Mouse (Mus musculus) gastrocnemius, postnatal 4 days (tissue): Measurements from ENCODE around the gene Ppp1r10. TPM values are rescaled to one million over a fixed set of nuclear protein-coding genes. Genes with fewer than 3 reads are reported as not detected.

ENCODE experiments used
- DNase-seq, 2 experiments: peaks; one replicate each; pipeline ENCODE4 v3.0.0; 2021 to 2022; ENCODE audit warnings: low spot score in 2 of 2, mixed read lengths in 2 of 2
- total RNA-seq, 2 experiments: library from RNA; stranded (reverse); gene quantifications; 2 replicates each; pipeline ENCODE4 v1.2.3; 2021

The Ppp1r10 gene
- total RNA-seq, 2 experiments from 2014 or later: 44.6 to 52.8 TPM

GRCm38 (mm10) chr17:35897644-35898573, 18.3 kb upstream of the Ppp1r10 start:
- DNase-seq: no peak

DNA sequence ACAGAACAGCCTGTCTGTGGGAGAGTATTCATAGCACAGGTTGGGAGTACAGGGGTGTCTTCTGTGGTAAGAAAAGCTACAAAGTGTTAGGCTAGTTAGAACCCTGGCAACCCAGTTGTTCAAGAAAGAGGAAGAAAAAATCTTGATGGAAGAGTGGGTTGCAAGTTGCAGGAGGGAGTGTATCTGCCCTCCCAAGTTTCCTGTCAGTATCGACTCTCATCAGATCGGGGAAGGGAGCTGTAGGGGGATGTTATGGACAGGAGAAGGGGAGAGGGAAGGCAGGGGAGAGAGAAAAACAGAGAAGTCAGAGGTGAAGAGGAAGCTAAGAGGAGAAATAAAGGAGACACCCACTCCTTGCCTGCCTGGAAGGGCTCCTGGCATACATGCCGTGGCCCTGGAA, 15.6 kb upstream of the Ppp1r10 start:
- DNase-seq: no peak

DNA sequence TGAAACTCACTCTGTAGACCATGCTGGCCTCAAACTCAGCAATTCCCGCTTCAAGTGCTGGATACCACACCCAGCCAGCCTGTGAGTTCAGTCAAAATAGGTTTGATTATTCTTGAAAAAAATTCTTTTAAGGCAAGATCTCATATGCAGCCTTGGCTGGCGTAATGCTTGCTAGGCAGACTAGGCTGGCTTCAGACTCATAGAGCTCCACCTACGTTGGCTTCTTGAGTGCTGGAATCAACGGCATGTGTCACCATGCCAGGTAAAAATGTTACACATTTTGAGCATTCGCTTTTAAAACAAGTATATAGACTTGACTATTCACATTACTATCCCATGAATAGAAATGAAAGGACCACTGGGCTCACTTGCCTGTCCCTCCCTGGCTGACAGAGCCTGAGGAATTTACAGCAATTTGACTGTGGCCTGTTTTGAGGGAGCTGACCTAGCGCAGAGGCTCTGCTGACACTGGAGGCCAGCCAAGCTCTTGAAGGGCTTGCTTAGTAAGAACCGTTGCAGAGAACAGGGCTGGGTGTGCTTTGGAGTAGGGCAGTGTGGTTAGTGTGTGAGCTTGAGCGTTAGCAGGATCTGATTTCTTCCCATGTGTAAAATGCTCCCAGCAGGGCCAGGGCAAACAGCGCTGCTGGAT, 12.8 kb upstream of the Ppp1r10 start:
- DNase-seq: no peak

DNA sequence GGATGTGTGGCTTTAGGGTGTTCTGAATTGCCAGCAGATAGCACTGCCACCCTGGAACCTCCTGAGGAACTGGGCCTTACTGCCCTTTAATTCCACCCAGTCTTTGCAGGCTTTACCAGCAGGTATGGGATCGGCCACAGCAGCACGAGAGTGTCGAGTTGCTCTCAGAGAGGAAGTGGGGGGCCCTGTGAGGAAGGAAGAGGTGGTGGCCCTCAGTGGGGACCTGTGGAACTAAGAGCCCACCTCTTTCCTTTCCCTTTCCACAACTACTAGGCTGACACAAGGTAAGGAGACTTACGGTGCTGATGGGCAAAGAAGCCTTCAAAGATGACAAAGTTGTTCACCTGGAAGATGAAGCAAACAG, 12.3 kb upstream of the Ppp1r10 start:
- no peak for DNase-seq

GRCm38 (mm10) chr17:35905587-35905986, 10.6 kb upstream of the Ppp1r10 start:
- DNase-seq: no peak

- no peak for DNase-seq
Observed at GRCm38 (mm10) chr17:35907609-35908008, 8.6 kb upstream of the Ppp1r10 start.

DNA sequence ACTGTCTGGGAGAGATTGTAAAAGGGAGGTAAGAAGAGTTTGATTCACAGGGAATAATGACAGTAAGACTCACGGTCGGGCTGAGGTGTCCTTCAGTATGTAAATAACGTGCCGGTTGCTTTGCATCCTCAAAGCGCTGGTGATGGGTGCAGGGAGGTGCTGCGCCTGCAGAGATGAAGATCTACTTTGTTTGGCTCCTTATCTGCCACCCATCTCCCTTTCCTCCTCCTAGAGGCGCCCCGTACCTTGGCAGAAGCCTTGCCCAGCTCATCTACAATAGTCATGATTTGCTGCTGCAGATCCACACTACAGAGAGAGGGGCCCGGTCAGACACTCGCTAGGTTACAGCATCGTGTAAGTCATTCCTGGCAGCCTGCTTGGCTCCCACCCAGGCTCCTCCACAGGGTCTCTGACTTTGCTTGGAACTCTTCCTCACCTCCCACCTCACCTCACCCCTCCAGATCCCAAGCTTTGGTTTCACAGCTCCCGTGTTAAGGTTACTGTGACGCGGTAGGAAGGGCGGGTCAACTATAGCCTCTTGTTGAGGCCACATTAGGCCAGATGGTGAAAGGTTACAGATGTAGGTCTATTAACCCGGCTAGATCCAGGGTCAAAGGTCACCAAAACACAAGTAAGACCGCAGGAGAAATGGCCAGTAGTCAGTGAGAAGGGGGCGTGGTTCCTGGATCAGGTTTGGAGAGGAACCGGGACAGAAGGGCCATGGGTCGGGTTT, 6.9 kb upstream of the Ppp1r10 start:
- DNase-seq: no peak

DNA sequence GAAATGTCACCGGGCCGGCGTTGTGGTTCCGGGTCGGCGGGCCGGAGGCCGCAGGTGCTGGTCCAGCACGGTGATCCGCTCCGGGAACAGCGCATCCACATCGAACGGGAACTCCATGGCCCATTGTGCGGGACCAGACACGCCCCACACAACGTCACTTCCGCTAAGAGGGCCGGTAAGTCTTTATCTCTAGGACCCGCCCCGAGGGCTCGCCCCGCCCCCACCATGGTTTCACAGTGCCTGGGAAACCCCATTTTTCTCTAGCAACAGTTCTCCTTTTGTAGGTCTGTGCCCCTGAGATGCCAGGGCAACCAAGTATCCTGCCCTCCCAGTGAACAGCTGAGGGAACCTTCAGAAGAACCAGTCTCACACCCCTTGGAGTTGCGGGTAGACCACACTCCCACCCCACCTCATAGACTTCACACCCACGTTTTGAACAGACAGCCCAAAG, 6.3 kb upstream of the Ppp1r10 start, which contains the start of gene Atat1:
TSS of gene Atat1 (minus strand) at position 157 of the 451 bp plus-strand sequence.
- DNase-seq: peak; percentile 90 to 96

DNA sequence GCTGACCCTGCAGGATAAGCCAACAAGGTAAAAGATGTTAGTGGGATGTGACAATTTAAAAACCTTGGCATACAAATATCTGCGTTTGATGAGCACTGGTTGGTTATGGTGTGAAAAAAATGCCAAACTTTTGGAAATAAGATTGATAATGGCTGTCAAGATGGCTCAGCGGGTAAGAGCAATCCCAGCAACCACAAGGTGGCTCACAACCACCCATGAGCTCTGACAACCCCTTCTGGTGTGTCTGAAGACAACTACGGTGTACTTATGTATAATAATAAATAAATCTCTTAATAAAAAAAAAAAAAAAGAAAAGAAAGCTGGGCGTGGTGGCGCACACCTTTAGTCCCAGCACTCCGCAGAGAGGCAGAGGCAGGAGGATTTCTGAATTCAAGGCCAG, 1.3 kb upstream of the Ppp1r10 start:
- DNase-seq: no peak

DNA sequence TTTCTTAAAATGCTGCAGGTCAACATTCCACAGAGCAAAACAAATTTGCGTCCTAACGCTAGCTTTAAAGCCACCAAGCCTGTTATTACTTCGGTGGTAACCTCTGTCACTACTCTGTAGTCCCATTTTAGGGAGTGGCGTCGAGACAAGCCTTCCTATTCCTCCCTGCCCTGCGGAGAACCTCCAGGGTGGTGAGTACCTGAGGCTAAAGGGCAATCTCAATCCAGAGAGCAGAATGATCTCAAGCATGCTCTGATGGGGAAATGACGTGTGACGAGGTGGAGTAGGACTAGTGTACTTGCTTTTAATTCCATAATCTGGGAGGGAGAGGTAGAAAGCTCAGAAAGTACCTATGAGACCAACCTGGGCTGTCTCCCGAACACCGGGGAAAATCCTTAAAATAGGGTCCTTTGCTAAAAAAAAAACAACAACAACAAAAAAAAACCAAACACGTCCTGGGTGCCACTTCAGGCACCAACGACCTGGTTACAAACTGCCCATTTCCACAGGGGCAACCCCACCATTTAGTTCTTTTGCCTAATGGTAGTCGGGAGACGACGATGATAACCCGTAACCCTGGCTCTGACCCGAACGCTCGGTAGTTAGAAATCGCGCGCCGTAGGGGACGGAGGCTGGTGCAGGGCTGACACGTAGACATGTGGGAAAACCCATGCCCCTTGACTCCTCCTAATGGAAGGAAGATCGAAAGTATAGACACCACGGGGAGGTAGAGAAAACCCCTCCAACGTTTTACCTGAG, 517 bp upstream of the Ppp1r10 start:
- no peak for DNase-seq

- no peak for DNase-seq
Observed at GRCm38 (mm10) chr17:35917143-35917462, 869 bp downstream of the Ppp1r10 start.

GRCm38 (mm10) chr17:35917463-35918251, 1.4 kb downstream of the Ppp1r10 start:
- peak in 1 of 2 experiments; percentile 43 for DNase-seq

DNA sequence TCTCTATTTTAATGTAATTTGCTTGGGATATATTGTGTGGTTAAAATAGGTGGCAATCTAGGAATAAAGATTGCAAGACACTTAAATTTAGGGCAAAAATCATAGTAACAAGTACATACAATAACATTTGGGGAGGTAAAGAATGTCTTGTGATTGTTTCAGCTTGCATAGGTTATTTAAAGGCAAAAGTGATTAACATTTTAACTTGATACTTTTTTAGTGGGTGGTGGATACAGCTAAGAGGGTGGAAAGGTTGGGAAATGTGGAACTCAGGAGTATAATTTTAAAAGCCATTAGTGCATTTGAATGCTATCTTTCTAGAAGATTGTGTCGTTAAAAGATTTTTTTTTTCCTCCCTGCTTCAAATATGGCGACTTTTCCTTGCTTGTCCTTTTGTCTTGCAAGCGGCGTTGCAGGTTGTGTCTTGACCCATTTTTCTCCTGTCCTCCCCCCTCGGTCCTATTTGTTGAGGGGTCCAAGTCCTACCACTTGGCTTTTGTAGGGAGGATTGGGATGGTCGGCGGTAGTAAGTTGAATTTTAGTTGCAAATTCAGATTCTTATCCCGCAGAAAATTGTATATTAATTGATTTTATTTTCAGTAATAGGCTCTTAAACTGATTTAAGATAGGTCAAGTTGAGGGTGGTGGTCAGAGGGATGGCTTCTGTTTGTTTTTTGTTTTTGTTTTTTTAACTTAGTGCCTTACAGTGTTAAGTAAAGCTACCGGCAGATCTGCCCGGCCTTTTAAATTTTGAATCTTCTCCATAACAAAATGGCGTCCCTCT, 2.2 kb downstream of the Ppp1r10 start:
- no peak for DNase-seq

DNA sequence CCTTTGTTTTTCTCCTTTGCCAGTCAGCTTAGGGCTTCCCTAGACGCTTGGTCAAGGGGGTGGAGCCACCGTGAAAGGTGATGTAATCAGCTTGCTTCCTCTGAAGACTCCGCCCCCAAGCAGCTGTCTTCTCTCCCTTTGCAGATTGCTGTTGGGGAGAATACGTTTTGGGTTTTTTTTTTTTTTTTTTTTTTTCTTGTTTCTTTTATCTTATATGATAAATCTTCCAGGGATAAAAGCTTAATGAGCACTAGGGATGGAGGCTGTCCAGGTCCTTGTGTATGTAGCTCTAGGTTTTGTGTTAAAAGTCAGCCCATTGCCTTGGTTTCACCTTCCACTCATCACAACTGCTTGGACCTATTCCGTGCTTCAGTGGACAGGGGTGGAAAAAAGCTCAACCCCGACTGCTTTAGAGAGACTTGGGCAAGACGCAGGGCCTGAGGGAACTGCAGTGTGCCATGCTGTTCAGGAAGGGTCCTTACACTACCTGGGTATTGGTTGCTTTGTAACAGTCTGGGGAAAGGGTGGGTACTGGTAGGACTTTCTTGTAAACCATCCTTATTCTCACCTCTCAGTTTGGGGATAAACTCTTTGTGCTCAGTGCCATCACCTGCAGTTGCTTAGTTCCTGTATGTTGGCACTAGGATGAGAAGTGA, 3.0 kb downstream of the Ppp1r10 start:
- DNase-seq: peak; percentile 77 to 95

DNA sequence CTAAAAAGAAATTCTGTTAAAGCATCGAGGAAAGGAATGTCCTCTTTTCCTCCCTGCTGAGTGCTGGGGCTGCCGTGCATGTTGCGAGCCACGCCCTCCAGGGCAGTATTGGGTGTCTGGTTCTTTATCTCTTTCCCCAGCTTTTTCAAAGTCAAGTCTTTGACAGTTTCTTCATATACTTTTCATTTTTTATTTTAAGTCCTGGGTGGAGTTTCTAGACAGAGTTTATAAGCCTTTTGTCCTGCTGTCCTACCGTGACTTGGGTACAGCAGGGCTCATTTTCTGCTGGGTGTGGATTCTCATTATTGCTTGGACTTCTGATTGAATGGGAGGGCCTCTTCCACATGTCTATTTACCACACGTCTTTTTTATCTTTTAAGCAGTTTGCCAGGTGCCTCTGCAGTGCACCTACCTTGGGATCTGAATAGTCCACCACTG, 3.6 kb downstream of the Ppp1r10 start:
- no peak for DNase-seq

- DNase-seq: no peak
Observed at GRCm38 (mm10) chr17:35920384-35920783, 4.2 kb downstream of the Ppp1r10 start.

- DNase-seq: no peak
Observed at GRCm38 (mm10) chr17:35920862-35921562, 4.8 kb downstream of the Ppp1r10 start.

DNA sequence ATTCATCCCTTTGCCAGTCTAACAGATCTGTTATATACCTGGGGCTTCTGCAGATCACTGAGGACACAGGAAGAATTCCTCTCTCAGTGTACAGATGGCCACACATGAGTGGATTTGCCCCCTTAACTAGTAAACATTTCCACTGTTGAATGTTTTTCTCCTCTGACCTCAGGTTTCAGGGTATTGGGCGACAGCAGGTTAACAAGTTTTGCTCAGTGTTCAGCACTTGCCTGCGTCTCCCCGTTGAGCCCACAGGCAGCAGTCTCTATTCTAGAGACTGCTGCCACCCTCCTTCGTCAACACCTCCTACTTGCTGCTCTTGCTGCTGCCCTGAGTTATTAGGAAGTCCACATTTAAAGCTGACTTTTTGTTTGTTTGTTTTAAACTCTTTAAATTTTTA, 5.5 kb downstream of the Ppp1r10 start:
- no peak for DNase-seq
